Comparison of ENCODE assay signal across 19 mouse cellular contexts in the genomic region with DNA sequence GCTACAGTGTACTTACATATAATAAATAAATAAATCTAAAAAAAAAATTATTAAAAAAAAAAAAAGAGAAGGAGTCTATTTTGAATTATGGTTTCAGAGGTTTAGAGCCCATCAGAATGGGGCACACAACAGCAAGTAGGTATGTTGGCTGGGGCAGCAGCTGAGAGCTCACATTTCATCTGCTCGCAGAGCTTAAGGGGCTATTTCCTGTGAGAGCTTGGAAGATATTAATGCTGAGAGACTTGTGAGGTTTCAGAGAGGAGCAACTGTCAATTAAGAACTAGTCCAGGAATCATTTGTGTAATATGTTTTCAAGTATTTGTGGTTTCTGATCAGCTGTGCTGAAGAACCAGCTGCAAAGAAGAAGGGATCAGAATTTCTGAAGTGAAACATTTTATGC.
DNase-seq lines count a peak whose midpoint lies in the region; ATAC-seq and TF ChIP-seq lines count a peak whose summit lies in the region.
"Had no signal": no experiment of that assay in that cellular context is flagged by ENCODE, and none has a peak within 500 bp of the region (broad histone marks: within the 10 kb centered on the region; RNA-seq: fewer than 3 reads in every experiment).

No protein-coding gene starts in this region.

- no peak overlapping the region for H3K4me2 ChIP-seq in kidney, embryonic 15.5 days
- no peak overlapping the region for H3K4me2 ChIP-seq in myocyte (ENCODE audit: low read depth)
- H3K4me2 ChIP-seq: embryonic facial prominence, embryonic 13.5 days; forebrain, embryonic 13.5 days; forebrain, embryonic 15.5 days had no signal

- peaks cover 26% of the 10 kb centered on the region for H3K4me1 ChIP-seq in kidney, embryonic 15.5 days
- H3K4me1 ChIP-seq: forebrain, embryonic 15.5 days had no signal

- H3K9me3 ChIP-seq in kidney, embryonic 15.5 days (replicated peaks): 0 out of 2 replicates have a peak, but pooled peaks cover 3% of the 10 kb centered on the region

- H3ac ChIP-seq in myocyte (ENCODE audit: control insufficient read depth, insufficient read length): no peak overlapping the region

- no peak overlapping the region for H3K27ac ChIP-seq in kidney, embryonic 15.5 days
- H3K27ac ChIP-seq: embryonic facial prominence, embryonic 13.5 days; forebrain, embryonic 13.5 days; forebrain, embryonic 15.5 days had no signal

- intact Hi-C loops in left cerebral cortex, postnatal 36 days (cut with DNase I): no loop called here

- 0 out of 2 replicates have a peak, but pooled peaks cover 4% of the 10 kb centered on the region for H3K27me3 ChIP-seq in kidney, embryonic 15.5 days
- no peaks in the 10 kb centered on the region for H3K27me3 ChIP-seq in myocyte (ENCODE audit: control insufficient read depth, insufficient read depth, insufficient read length)
- H3K27me3 ChIP-seq: embryonic facial prominence, embryonic 13.5 days; forebrain, embryonic 13.5 days; forebrain, embryonic 15.5 days; Patski had no signal

- H3K9ac ChIP-seq in kidney, embryonic 15.5 days: no peak overlapping the region
- H3K9ac ChIP-seq: embryonic facial prominence, embryonic 13.5 days; forebrain, embryonic 13.5 days; forebrain, embryonic 15.5 days; forebrain, postnatal 0 days had no signal

- DNase-seq in kidney, adult 18-20 months: no peak
- DNase-seq in Muller cell, postnatal 12 days (ENCODE audit: inconsistent ontology term): peak; percentile 46
- DNase-seq in left cerebral cortex, postnatal 36 days (ENCODE audit: low spot score in 2 of 2): no peak
- DNase-seq: adrenal gland, adult 8-10 months; adrenal gland, postnatal 14 days; adrenal gland, postnatal 36 days; cerebellum, adult 11-12 months; cerebellum, adult 2 months; cerebellum, adult 9-10 months; cerebellum, postnatal 10 days; cerebellum, postnatal 25 days; forebrain, postnatal 0 days had no signal

- 52% methylated on average over 1 of the region's 1 CpGs for WGBS in kidney, embryonic 15.5 days

- H3K36me3 ChIP-seq in kidney, embryonic 15.5 days: no peaks in the 10 kb centered on the region
- H3K36me3 ChIP-seq in myocyte (ENCODE audit: control insufficient read depth, insufficient read depth): no peaks in the 10 kb centered on the region
- H3K36me3 ChIP-seq: embryonic facial prominence, embryonic 13.5 days; forebrain, embryonic 15.5 days had no signal

- H3K4me3 ChIP-seq in kidney, embryonic 15.5 days (replicated peaks): no peak overlapping the region
- no peak overlapping the region for H3K4me3 ChIP-seq in myocyte
- H3K4me3 ChIP-seq: embryonic facial prominence, embryonic 13.5 days; forebrain, embryonic 13.5 days; forebrain, embryonic 15.5 days had no signal

- TF ChIP-seq POLR2A in myocyte (IDR thresholded peaks at IDR 0.05; ENCODE audit: insufficient read length, low read depth): no peak

- no peaks in the 10 kb centered on the region for H3K79me2 ChIP-seq in myocyte (ENCODE audit: control insufficient read depth, insufficient read depth)

- 0 out of 2 replicates have a peak, but pooled peaks have one; percentile 42 for ATAC-seq in kidney, embryonic 15.5 days (replicated peaks; ENCODE audit: low FRiP score)
- ATAC-seq: activated CD4-positive, CD25-positive, alpha-beta regulatory T cell, adult 4 months; forebrain, embryonic 13.5 days; forebrain, embryonic 15.5 days; forebrain, postnatal 0 days; Patski had no signal

TF ChIP-seq in myocyte, 11 proteins besides CTCF, POLR2A, EP300 and RAD21:
- TF ChIP-seq POLR2AphosphoS2 (IDR thresholded peaks at IDR 0.05; ENCODE audit: insufficient read length, low read depth) (no peak), MYOG (IDR thresholded peaks at IDR 0.05; ENCODE audit: control insufficient read depth in 1 of 3, insufficient read depth in 1 of 3, insufficient read length in 2 of 3, low read depth in 2 of 3) (peak in 2 of 3 experiments; percentile 50 to 66), TCF3 (IDR thresholded peaks at IDR 0.05; ENCODE audit: insufficient read length, low read depth) (peak; percentile 1), MYOD1 (IDR thresholded peaks at IDR 0.05; ENCODE audit: control insufficient read depth in 1 of 3, insufficient read length in 2 of 3, low read depth in 2 of 3) (peak in 1 of 3 experiments; percentile 63), USF1 (IDR thresholded peaks at IDR 0.05; ENCODE audit: low read depth) (no peak), REST (IDR thresholded peaks at IDR 0.05; ENCODE audit: insufficient read depth, insufficient read length) (no peak), E2F4 (IDR thresholded peaks at IDR 0.05; ENCODE audit: insufficient read depth) (no peak), SRF (IDR thresholded peaks at IDR 0.05; ENCODE audit: control insufficient read depth, insufficient read length, low read depth) (no peak), TCF12 (IDR thresholded peaks at IDR 0.05; ENCODE audit: insufficient read depth, poor library complexity, severe bottlenecking) (no peak), CEBPB (IDR thresholded peaks at IDR 0.05; ENCODE audit: insufficient read depth, poor library complexity, severe bottlenecking) (no peak), MAX (IDR thresholded peaks at IDR 0.05; ENCODE audit: low read depth) (no peak)
